Mouse (Mus musculus): Measurements from ENCODE around the gene Slc22a8.

Slc22a8 gene

DNA sequence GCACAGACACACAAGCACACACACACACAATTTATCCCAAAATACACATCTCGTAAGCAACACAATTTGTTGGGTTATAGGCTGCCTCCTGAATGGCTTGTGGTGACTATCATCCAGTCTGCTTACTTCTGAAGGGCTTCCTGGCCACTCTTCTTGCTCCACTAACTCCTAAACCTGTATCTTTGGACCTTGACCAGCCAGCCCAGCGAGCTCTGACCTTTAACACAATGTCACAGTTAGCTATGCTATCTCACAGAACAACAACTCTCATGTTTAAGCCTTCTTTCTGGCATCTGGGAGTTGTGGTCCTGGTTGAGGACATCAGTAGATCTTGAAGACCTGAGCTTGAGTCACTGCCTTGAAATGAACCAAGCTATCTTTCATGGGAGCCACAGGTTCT, 8.2 kb downstream of the Slc22a8 start:
- DNase-seq = peak; percentile 53

- DNase-seq = no peak
Measured at GRCm38 (mm10) chr19:8601922-8602321, 10.9 kb downstream of the Slc22a8 start.

DNA sequence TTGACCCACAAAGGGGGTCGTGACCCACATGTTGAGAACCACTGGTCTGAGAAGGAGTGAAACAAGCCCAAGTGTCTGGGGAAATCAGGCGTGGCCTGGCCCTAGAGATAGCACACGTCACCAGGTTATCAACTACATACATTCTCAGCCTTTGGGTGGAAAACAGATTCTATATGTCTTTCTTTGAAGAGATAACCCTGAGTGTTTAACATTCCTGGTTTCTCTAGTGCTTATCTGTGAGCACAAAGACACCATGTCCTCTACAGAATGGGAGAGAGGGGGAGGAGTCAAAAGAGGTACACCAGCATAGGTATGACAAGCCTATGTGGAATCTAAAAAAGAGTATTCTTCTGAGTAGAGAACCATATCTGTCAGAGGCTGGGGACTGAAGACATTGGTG, 11.9 kb downstream of the Slc22a8 start:
- no peak for DNase-seq

DNA sequence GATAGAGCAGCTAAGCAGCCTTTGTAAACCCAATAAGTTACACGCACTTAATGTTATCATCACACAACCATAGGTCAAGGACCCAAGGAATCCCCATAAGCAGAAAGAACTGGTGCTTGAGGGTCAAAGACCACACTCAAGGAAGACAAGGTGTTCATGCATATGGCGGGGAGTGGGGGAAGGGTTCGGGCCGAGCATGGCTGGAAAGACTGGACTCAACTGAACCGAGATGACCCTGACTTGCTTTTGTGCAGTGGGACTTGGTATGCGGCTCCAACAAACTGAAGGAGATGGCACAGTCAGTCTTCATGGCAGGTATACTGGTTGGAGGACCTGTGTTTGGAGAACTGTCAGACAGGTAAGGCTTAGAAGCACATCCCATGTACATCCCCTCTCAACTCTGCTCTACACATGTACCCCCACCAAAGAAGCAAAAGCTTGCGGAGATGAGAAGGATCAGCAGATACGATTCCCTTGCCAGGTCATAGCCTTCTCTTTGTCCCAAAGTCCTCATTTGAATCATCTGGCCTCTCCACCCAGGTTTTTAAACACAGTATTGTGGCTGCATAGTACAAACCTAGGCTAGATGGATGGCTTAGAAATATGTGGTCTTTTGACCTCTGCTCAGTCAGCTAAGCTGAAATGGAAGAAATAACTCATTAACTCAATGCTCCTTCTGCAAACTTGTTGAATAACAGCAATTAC, 13.6 kb downstream of the Slc22a8 start:
- DNase-seq = no peak

DNA sequence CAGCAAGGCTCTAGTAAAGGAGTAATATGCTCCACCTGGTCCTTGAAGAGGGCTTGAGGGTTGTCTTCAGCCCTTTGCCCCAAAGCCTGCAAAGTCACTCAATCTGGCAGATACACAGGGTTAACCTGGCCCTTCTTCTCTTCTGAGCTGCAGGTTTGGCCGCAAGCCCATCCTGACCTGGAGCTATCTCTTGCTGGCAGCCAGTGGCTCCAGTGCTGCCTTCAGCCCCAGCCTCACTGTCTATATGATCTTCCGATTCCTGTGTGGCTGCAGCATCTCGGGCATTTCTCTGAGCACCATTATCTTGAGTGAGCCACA, 14.1 kb downstream of the Slc22a8 start:
- DNase-seq = peak; percentile 83

GRCm38 (mm10) chr19:8611358-8612123, 20.5 kb downstream of the Slc22a8 start:
- peak; percentile 47 for DNase-seq

- peak; percentile 59 for DNase-seq
Measured at GRCm38 (mm10) chr19:8613111-8613510, 22.1 kb downstream of the Slc22a8 start.

DNA sequence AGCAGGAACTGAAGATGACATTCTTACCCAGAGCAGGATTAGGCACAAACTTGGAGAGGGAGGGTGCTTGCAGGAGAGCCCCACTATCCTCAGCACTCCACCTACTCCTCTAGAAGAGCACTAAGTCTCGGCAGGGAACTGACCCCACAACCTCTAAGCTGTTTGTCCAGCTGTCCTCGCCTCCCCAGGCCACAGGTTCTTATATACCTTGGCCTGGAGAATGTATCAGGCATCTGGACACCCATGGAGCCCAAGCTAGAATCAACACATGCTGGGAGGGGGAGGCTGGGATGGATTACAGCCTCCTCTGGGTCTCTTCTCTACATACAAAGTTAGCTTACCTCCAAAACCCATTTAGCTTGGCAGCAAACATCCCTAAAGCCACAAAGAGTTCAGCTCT, 23.3 kb downstream of the Slc22a8 start:
- DNase-seq = no peak

- DNase-seq = no peak
Measured at GRCm38 (mm10) chr19:8616314-8616713, 25.3 kb downstream of the Slc22a8 start.

GRCm38 (mm10) chr19:8617904-8618303, 26.9 kb downstream of the Slc22a8 start, which contains the start of gene Slc22a6:
Slc22a6 (plus strand) TSS chr19:8618039.
- peak; percentile 24 for DNase-seq

DNA sequence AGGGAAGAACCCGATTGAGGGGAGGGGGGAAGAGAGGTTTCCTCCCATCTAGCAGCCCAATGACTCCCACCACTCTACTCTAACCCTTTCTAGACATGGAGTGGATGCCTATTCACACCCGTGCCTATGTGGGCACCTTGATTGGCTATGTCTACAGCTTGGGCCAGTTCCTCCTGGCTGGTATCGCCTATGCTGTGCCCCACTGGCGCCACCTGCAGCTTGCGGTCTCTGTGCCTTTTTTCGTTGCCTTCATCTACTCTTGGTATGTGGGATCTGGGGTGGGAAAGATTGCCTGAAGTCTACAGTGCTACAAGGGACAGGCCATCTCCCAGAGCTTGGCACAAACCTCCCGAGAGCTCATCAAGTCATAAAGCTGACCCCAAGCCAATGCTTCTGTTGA, 30.0 kb downstream of the Slc22a8 start:
- no peak for DNase-seq

GRCm38 (mm10) chr19:8630249-8630648, 39.2 kb downstream of the Slc22a8 start:
- peak; percentile 61 for DNase-seq

DNA sequence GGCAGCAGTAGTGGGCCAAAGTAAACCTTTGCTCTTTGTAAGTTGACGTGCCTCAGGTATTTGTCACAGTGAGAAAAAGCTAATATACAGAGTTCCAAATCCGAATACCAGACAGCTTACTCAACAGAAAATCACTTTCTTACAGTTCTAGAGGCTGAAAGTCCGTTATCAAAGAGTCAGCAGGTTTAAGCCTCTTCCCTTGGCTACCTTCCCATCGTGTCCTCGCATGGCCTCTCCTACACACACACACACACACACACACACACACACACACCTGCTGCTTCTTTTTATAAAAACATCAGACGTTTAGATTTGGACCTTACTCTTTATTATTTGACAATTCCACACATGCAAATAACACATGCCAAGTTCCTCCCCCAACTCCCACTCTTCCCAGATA, 39.8 kb downstream of the Slc22a8 start:
- peak; percentile 55 for DNase-seq

- DNase-seq = no peak
Measured at GRCm38 (mm10) chr19:8632029-8632428, 41.0 kb downstream of the Slc22a8 start.

DNA sequence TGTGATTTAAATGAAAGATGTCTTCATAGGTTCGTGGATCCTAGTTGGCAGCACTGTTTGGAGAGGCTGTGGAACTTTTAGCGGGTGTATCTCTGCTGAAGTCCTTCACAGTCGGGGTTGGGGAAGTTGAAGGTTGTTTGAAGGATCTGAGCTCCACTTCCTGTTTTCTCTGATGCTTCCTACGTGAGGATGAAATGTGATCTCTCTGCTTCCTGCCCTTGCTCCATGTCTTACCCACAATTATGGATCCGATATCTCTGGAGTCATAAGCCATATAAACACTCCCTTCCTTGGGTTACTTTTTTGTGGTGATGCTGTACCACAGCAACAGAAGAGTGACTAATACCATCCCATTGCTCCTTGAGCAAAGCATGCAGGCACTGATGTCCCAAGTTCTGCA, 51.0 kb downstream of the Slc22a8 start:
- no peak for DNase-seq

- peak; percentile 26 for DNase-seq
Measured at GRCm38 (mm10) chr19:8646393-8646792, 55.3 kb downstream of the Slc22a8 start.

GRCm38 (mm10) chr19:8655833-8656232, 64.8 kb downstream of the Slc22a8 start:
- DNase-seq = peak; percentile 15

GRCm38 (mm10) chr19:8656341-8656740, 65.3 kb downstream of the Slc22a8 start:
- DNase-seq = peak; percentile 41
